Mouse (Mus musculus): Measurements from ENCODE around the gene Abhd14a.

GRCm38 (mm10) chr9:106393548-106393947 is 53.9 kb downstream of the Abhd14a start:
- TF ChIP-seq GATA1 (IDR thresholded peaks at IDR 0.05; ENCODE audit: borderline replicate concordance, low read length) (no peak), FLI1 (IDR thresholded peaks at IDR 0.05; ENCODE audit: low read length) (no peak)
